Mouse (Mus musculus): ENCODE measurements around the gene Specc1l.

- TF ChIP-seq POLR2A (IDR thresholded peaks at IDR 0.05; ENCODE audit: extremely low read depth, insufficient read depth, low read length) (no peak), CTCF (IDR thresholded peaks at IDR 0.05; ENCODE audit: extremely low read depth, insufficient read depth, low read length) (no peak)
Measured at GRCm38 (mm10) chr10:75200733-75201132, 11.1 kb upstream of the Specc1l start.

All from cortical plate, adult 2 months (tissue).